Mouse (Mus musculus): ENCODE data around the gene Hivep3. TPM values are rescaled to one million over a fixed set of nuclear protein-coding genes. Genes with fewer than 3 reads are reported as not detected.

Hivep3 gene
- total RNA-seq (2012; rRNA removed) (16.7 and 21.2 TPM in 2 replicates), total RNA-seq (2014; rRNA removed) (11.1 and 14.4 TPM in 2 replicates), polyA plus RNA-seq (2012; ENCODE audit: insufficient read length, low read depth) (27.9 and 32.3 TPM in 2 replicates)

DNA sequence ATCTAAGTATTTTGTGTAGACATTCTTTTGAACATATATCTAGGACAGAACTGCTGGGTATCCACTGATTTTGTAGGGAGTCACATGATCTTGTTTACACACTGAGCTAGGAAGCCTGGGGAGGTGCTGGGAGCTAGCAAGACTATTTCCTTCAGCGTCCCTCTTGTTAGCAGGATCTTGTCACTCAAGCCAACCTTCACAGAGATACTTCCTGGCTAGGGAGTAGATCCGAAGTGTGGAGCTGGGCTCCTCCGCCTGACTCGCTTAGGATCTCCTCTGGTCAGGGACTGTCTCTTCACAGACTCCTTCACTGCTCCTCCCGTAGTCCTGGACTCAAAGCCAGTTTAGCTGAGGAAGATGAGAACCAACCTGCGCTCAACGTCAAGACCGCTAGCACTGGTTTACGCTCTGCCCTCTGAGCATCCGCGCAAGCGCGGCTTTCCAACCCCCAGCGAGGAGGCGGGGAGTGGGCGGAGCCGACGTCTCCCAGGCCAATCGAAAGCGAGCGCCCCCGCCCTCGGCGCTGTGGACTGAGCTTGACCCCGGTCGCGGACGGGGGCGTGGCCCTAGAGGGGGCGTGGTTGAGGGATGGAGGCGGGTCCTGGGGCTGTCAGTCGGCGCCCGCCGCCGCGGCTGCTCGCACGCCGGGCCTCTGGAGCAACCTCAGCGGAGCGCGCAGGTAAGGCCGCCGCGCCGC, at the start of gene Hivep3:
TSS of gene Hivep3 (plus strand) at position 601 of the 697 bp plus-strand sequence.
- peak within 1 kb of the TSS; percentile 83 for H3K4me2 ChIP-seq (ENCODE audit: insufficient read depth, low read depth, poor library complexity, severe bottlenecking)
- peak within 1 kb of the TSS; percentile 29; the same call in 1 of the 2 replicates for H3K27ac ChIP-seq (ENCODE audit: insufficient read depth, low read depth)
- TF ChIP-seq MAZ (IDR thresholded peaks at IDR 0.05; ENCODE audit: low read depth, low read length), result peak; percentile 75
- TF ChIP-seq TBP (conservative IDR thresholded peaks at IDR 0.05; ENCODE audit: low read depth, low read length), result peak; percentile 54; the same call in 1 of the 2 replicates
- no peak for TF ChIP-seq BHLHE40 (IDR thresholded peaks at IDR 0.05; ENCODE audit: low read depth, low read length)
- no peak for TF ChIP-seq ZNF384 (IDR thresholded peaks at IDR 0.05; ENCODE audit: low read depth, low read length)
- 0 out of 2 replicates have a peak, but pooled peaks have one; percentile 6 for TF ChIP-seq USF2 (conservative IDR thresholded peaks at IDR 0.05; ENCODE audit: low read depth, low read length)
- 0 out of 2 replicates have a peak, but pooled peaks have one; percentile 39 for TF ChIP-seq ELF1 (IDR thresholded peaks at IDR 0.05; ENCODE audit: low read depth, low read length)
- no peak for TF ChIP-seq CHD2 (IDR thresholded peaks at IDR 0.05; ENCODE audit: low read length)
- TF ChIP-seq ZKSCAN1 (IDR thresholded peaks at IDR 0.05; ENCODE audit: borderline replicate concordance, low read depth, low read length), result no peak
- no peak; the same call in 1 of the 2 replicates for TF ChIP-seq MXI1 (IDR thresholded peaks at IDR 0.05; ENCODE audit: low read depth, low read length)
- no peak for TF ChIP-seq ZC3H11A (IDR thresholded peaks at IDR 0.05; ENCODE audit: low read depth, low read length)
- no peak; the same call in 1 of the 2 replicates for TF ChIP-seq USF1 (IDR thresholded peaks at IDR 0.05; ENCODE audit: low read depth, low read length)
- no peak for TF ChIP-seq RCOR1 (conservative IDR thresholded peaks at IDR 0.05; ENCODE audit: low read depth, low read length)
- no peak for TF ChIP-seq JUND (conservative IDR thresholded peaks at IDR 0.05; ENCODE audit: low read depth, low read length)
- TF ChIP-seq GABPA (IDR thresholded peaks at IDR 0.05; ENCODE audit: insufficient replicate concordance, low read depth, low read length), result no peak
- no peak for TF ChIP-seq MEF2A (IDR thresholded peaks at IDR 0.05; ENCODE audit: borderline replicate concordance, low read depth, low read length)
- no peak for TF ChIP-seq CHD1 (IDR thresholded peaks at IDR 0.05; ENCODE audit: low read depth, low read length)
- peak; percentile 91 for TF ChIP-seq POLR2A (IDR thresholded peaks at IDR 0.05; ENCODE audit: low read depth, low read length)
- TF ChIP-seq POLR2AphosphoS2 (IDR thresholded peaks at IDR 0.05; ENCODE audit: low read depth, low read length), result peak; percentile 63; the same call in 1 of the 2 replicates
- TF ChIP-seq RAD21 (IDR thresholded peaks at IDR 0.05; ENCODE audit: low read depth, low read length), result no peak
- TF ChIP-seq TCF12 (IDR thresholded peaks at IDR 0.05; ENCODE audit: low read depth, low read length), result peak; percentile 51; the same call in 1 of the 2 replicates
- TF ChIP-seq MYC (IDR thresholded peaks at IDR 0.05; ENCODE audit: low read depth, low read length), result no peak
- TF ChIP-seq NELFE (IDR thresholded peaks at IDR 0.05; ENCODE audit: low read depth, low read length), result peak; percentile 88
- no peak for TF ChIP-seq JUN (IDR thresholded peaks at IDR 0.05; ENCODE audit: insufficient read depth, low read depth, low read length)
- peak; percentile 89 for TF ChIP-seq ZMIZ1 (IDR thresholded peaks at IDR 0.05; ENCODE audit: low read depth, low read length)
- no peak for TF ChIP-seq KAT2A (IDR thresholded peaks at IDR 0.05; ENCODE audit: insufficient replicate concordance, low read length)
- TF ChIP-seq NRF1 (IDR thresholded peaks at IDR 0.05; ENCODE audit: low read depth, low read length), result peak; percentile 88
- TF ChIP-seq CTCF (conservative IDR thresholded peaks at IDR 0.05 in 1 of 2, IDR thresholded peaks at IDR 0.05 in 1 of 2; ENCODE audit: low read depth in 2 of 2, low read length in 2 of 2), result no peak
- no peak for TF ChIP-seq E2F4 (IDR thresholded peaks at IDR 0.05; ENCODE audit: insufficient replicate concordance, low read depth, low read length)
- no peak for TF ChIP-seq EP300 (IDR thresholded peaks at IDR 0.05; ENCODE audit: low read length)
- no peak for TF ChIP-seq SMC3 (IDR thresholded peaks at IDR 0.05; ENCODE audit: low read depth, low read length)
- TF ChIP-seq MAX (IDR thresholded peaks at IDR 0.05; ENCODE audit: low read length), result no peak
- TF ChIP-seq SIN3A (IDR thresholded peaks at IDR 0.05; ENCODE audit: low read length), result no peak; the same call in none of the 2 replicates
- peak; percentile 5; the same call in 1 of the 2 replicates for TF ChIP-seq IRF4 (IDR thresholded peaks at IDR 0.05; ENCODE audit: low read depth, low read length)
- peak; percentile 47; the same call in 1 of the 2 replicates for TF ChIP-seq UBTF (IDR thresholded peaks at IDR 0.05; ENCODE audit: low read depth, low read length)
- no peak for TF ChIP-seq PAX5 (IDR thresholded peaks at IDR 0.05; ENCODE audit: low read length)
- TF ChIP-seq MAFK (IDR thresholded peaks at IDR 0.05; ENCODE audit: insufficient replicate concordance, low read length), result no peak
- no peak for TF ChIP-seq ETS1 (conservative IDR thresholded peaks at IDR 0.05; ENCODE audit: low read depth, low read length)
- TF ChIP-seq HCFC1 (IDR thresholded peaks at IDR 0.05; ENCODE audit: low read depth, low read length), result no peak
- H3K4me3 ChIP-seq (replicated peaks in 1 of 3; ENCODE audit: low read depth in 2 of 3, low read length in 2 of 3, poor library complexity in 1 of 3), result peak within 1 kb of the TSS; percentile 78 to 89 (median 88)
- dilution Hi-C loops (cut with MboI; ENCODE audit: extremely low pct_ligation_motif_present, extremely low pct_unique_long_range_greater_than_20kb, low sequenced_read_pairs), result no loop called here
- H3K79me2 ChIP-seq (replicated peaks; ENCODE audit: control insufficient read depth, extremely low read depth, insufficient read depth, poor library complexity, severe bottlenecking), result no peaks in the 10 kb centered on the region
- no peaks in the 10 kb centered on the region for H3K27me3 ChIP-seq (replicated peaks)
- peak; percentile 99 for DNase-seq (ENCODE audit: extremely low read depth)
- peak within 1 kb of the TSS; percentile 54 for H3K9ac ChIP-seq (ENCODE audit: insufficient read depth, low read depth)
- H3K4me1 ChIP-seq (ENCODE audit: control insufficient read depth in 1 of 2, insufficient read depth in 2 of 2), result peaks cover 9 to 44% of the 10 kb centered on the region in 2 experiments
- no peaks in the 10 kb centered on the region for H3K9me3 ChIP-seq (replicated peaks; ENCODE audit: low read length)
- peaks cover 0 to 4% of the 10 kb centered on the region in 2 experiments for H3K36me3 ChIP-seq (replicated peaks in 1 of 2; ENCODE audit: control insufficient read depth in 1 of 2, insufficient read depth in 1 of 2, low read length in 1 of 2)
- in situ Hi-C loops (cut with MboI; ENCODE audit: low pct_ligation_motif_present, low pct_unique_long_range_greater_than_20kb, low sequenced_read_pairs), result no loop called here
